Mouse (Mus musculus): ENCODE data around the gene Ubqln4.

Ubqln4 gene

DNA sequence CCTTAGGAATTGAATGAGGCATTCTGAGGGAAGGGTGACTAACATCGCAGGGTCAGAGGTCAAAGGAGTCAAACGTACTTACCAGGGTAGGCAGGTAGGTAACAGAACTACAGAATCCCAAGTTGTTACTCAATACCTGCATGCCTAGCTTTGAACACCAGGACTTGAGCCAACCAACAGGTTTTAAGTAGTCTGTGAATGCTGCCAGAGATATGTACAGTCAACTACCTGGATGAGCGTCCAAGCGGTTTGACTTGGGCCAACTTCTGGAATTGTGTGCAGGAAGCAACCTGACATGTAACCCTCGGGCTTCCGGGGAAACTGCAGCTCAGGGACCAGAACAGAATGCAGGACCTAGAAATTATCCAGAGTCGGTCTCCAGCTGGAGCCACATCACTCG is 30.5 kb upstream of the Ubqln4 start:
- in situ Hi-C loops (cut with MboI, MseI): loop anchor here (5.0 kb wide), 2 partner anchors 36 to 111 kb away; partner anchors contain the start of gene Pmf1

DNA sequence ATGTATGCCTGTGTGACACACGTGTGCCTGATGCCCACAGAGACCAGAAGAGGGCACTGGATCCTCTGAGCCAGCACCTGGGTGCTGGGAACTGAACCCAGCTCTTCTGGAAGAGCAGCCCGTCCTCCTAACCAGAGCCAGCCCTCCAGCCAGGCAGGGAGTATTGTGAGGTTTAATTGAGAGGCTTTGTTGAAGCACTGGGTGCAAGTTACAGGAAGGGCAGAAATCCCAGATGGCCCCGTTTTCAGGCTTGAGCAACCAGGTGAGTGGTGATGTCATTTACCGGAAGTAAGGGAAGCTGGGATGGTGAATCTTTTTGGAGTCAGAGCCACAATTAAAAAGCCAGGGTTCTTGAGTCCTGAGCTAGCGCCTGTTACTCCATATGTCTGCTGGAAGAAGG is 28.5 kb upstream of the Ubqln4 start:
- in situ Hi-C loops (cut with MboI, MseI): no loop called here

GRCm38 (mm10) chr3:88526157-88527131 is 27.1 kb upstream of the Ubqln4 start:
- in situ Hi-C loops (cut with MboI, MseI): no loop called here

DNA sequence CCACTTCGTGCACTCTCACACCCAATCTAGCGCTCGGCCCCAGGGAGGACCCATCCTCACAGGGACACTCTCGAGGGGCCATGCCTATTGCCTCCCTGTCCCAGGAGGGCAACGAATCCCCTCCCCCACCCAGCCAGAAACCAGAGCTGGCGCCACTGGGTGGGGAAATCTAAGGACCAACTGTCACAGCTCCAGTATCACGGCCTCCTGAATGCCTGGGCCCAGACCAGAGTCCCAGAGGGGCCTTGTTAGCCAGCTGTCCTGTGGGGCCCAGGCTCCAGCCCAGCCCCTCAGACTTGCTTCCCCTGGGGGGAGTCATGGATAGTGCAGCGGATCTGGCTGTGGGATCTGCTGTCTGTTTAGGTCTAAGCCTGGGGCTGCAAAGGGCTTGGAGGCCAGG is 26.0 kb upstream of the Ubqln4 start:
- in situ Hi-C loops (cut with MboI, MseI): no loop called here

- in situ Hi-C loops (cut with MboI, MseI): no loop called here
Observed at GRCm38 (mm10) chr3:88528646-88529045, 24.9 kb upstream of the Ubqln4 start.

DNA sequence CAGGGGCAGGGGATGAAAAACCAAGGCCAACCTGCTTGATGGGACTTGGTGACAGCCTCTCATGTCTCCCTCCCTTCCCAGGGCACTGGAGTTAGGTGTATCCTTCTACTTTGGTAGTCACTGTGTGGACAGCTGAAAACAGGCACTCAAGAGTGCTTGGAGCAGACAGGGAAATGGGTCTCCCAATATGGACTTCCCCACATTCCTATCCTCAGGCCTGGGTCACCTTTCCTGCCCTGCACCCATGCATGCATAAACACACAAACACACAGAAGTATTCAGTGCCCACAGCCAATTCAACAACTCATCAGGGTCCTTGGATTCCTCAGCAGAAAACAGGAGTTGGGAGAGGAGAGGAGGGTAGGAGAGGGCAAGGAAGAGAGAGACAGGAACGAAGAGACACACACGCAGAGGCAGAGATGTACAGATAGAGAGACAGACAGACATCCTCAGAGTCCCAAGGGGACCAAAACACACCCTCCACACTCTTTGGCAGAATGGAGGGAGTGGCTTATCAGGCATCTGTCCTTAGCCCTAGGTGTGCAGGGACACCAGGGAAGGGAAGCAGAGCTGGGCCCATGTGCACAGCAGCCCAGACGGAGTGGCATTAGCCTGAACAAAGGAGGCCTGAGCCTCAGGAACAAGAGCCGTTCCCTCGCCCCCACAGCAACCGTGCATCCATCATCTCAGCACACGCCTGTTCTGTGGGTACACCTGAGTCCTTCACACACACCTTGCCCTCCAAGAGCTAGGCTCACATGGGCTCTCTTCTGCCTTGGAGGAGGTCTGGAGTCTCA is 24.2 kb upstream of the Ubqln4 start:
- in situ Hi-C loops (cut with MboI, MseI): no loop called here

DNA sequence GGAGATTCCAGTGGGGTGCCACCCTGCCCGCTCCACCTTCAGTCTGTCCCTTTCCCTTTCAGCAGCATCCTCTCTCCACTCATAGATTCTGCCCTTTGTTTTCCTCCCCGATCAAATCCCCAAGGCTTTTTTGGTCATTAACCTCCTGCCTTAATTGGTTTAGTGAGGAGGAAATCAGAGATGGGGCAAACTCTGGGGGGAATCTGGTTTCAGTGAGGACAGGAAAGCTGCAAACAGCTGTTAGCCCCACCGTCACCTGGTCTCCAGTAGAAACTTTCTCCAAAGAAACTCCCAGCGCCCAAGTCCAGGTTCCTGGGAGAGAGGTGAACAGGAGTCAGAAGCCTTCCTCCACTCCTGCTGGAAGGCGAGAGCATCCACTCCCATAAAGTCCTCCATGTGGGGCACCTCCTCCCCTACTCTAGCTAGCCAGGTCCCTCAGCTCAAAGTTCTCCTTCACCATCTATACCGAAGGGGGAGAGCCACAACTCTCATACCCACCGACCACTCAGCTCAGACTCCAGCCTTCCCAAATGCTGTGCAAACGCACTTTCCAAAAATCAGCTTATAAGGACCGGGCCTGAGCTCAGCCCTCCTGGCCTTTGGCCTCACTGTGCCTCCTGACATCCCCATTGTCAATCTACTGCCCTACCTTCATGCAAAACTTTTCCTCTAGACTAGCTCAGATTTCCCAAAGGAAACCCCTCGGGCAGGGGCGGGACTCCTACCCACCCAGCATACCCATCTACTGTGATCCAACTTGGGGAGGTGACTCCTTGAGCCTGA is 23.3 kb upstream of the Ubqln4 start:
- in situ Hi-C loops (cut with MboI, MseI): no loop called here

- in situ Hi-C loops (cut with MboI, MseI): no loop called here
Observed at GRCm38 (mm10) chr3:88531348-88532298, 21.9 kb upstream of the Ubqln4 start.

DNA sequence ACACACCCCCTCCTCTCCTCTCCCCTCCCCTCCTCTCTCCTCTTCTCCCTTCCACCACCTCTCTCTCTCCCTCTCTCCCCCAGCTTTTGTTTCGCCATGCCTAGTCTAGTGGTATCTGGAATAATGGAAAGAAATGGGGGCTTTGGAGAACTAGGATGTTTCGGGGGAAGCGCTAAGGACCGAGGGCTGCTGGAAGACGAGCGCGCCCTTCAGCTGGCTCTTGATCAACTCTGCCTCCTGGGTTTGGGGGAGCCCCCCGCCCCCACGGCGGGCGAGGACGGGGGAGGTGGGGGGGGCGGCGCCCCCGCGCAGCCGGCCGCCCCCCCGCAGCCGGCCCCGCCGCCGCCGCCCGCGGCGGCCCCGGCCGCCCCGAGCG is 21.3 kb upstream of the Ubqln4 start, which contains the start of gene Mex3a:
Mex3a (plus strand) TSS at position 97 of the 376 bp plus-strand sequence.
- in situ Hi-C loops (cut with MboI, MseI): no loop called here

DNA sequence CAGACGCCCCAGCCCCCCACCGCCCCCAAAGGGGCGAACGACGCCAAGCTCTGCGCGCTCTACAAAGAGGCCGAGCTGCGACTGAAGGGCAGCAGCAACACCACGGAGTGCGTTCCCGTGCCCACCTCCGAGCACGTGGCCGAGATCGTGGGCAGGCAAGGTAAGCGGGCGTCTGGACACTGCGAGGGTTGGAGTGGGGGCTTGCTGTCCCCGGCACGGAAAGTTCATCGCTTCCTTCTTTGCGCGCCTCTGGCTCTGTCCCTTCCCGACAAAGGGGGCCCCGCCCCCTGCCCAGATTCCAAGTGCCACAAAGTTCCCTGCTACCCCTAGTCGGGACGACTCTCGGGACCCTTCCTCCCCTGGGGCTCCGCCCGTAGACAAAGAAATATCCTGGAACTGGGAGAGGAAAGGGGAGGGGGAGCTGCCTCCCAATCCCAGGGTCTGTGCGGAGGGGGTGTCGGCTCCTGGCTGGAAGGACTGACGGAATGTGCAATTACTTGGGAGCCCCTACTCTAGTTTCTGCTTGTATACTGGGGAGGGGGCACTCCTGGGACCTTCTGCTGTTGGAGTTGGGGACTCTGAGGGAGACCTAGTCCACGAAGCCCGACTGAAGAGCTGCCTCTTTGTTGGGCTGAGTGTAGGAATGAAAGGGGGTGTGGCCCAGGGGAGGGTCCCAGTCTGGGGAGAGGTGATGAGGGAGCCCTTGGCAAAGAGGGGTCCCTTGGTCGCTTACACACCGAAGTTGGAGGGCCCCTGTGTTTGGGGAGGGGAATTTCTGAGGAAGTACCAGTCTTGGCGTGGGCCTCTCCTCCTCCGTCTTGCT is 20.7 kb upstream of the Ubqln4 start:
- in situ Hi-C loops (cut with MboI, MseI): no loop called here

GRCm38 (mm10) chr3:88533706-88534105 is 19.9 kb upstream of the Ubqln4 start:
- in situ Hi-C loops (cut with MboI, MseI): no loop called here

DNA sequence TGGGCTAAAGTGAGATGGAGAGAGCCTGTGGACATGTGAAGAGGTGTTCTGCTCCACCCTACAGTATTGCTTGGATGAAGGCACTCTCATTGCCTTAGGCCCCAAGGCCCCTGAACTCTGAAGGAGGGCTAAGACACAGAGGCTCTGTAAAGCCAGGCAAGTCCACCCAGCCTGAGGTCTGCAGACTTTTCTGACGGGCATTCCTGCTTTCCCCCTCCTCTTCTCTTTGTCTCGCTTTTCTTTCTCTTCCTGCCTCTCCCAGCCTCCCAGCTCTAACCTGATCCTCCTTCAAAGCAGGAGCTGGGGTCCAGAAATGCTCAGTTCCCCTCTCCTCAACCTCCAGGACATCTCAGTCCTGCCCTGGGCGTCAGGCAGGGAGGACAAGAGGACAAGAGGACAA is 18.6 kb upstream of the Ubqln4 start:
- in situ Hi-C loops (cut with MboI, MseI): no loop called here

GRCm38 (mm10) chr3:88535527-88535926 is 18.0 kb upstream of the Ubqln4 start:
- in situ Hi-C loops (cut with MboI, MseI): no loop called here

DNA sequence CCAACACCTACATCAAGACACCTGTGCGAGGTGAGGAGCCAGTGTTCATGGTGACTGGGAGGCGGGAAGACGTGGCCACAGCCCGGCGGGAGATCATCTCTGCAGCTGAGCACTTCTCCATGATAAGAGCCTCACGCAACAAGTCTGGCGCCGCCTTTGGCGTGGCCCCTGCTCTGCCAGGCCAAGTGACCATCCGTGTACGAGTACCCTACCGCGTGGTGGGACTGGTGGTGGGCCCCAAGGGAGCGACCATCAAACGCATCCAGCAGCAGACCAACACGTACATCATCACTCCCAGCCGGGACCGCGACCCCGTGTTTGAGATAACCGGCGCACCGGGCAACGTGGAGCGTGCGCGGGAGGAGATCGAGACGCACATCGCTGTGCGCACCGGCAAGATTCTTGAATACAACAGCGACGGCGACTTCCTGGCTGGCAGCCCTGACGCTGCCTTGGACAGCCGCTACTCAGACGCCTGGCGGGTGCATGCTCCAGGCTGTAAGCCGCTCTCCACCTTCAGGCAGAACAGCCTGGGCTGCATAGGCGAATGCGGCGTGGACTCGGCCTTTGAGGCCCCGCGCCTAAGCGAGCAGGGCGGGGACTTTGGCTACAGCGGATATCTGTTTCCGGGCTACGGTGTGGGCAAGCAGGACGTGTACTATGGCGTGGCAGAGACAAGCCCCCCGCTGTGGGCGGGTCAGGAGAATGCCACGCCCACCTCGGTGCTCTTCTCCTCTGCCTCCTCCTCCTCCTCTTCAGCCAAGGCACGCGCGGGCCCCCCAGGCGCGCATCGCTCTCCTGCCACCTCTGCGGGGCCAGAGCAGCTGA is 17.2 kb upstream of the Ubqln4 start:
- in situ Hi-C loops (cut with MboI, MseI): no loop called here

- in situ Hi-C loops (cut with MboI, MseI): no loop called here
Observed at GRCm38 (mm10) chr3:88537146-88537545, 16.4 kb upstream of the Ubqln4 start.

- in situ Hi-C loops (cut with MboI, MseI): no loop called here
Observed at GRCm38 (mm10) chr3:88538271-88539145, 15.1 kb upstream of the Ubqln4 start.

DNA sequence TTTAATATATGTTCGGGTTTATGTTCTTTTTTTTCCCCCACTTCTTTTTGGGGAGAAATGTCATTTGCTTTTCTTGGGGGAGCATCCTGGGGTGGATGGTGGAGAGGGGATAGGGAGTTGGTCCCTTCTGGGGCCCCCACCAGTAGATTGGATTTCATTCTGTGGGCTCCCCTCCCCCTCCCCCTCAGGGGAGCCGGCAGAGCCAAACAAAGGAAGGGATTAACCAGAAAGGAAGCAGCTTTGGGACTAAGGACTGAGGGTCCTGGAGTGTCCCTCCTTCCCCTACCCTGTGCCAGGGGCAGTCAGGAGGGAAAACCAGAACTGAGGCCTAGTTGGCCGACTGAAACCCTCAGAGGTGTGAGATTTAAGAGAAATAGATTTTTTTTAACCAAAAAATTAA is 14.2 kb upstream of the Ubqln4 start:
- in situ Hi-C loops (cut with MboI, MseI): no loop called here

- in situ Hi-C loops (cut with MboI, MseI): no loop called here
Observed at GRCm38 (mm10) chr3:88540085-88540484, 13.5 kb upstream of the Ubqln4 start.
